Mouse (Mus musculus): ENCODE results near the gene Adra1d. TPM values are rescaled to one million over a fixed set of nuclear protein-coding genes. Genes with fewer than 3 reads are reported as not detected.

The Adra1d gene
- 0.40 and 0.53 TPM in 2 replicates for polyA plus RNA-seq (2015; fragmentation: Nextera tagmentation; extraction: Ambion mirVana)

- no peak within 1 kb of the TSS for H3K27ac ChIP-seq
- H3K27me3 ChIP-seq = peaks cover 88% of the 10 kb centered on the region
- 3% methylated on average over 72 of the region's 82 CpGs for WGBS (ENCODE audit: insufficient replicate concordance)
- peaks cover 6% of the 10 kb centered on the region; the same call in 1 of the 2 replicates for H3K4me1 ChIP-seq (replicated peaks)
- peak within 1 kb of the TSS; percentile 45 for H3K4me3 ChIP-seq (replicated peaks)
- DNase-seq = no peak
- no peaks in the 10 kb centered on the region for H3K36me3 ChIP-seq
- H3K9me3 ChIP-seq (replicated peaks) = no peaks in the 10 kb centered on the region
- peak within 1 kb of the TSS; percentile 49 for H3K4me2 ChIP-seq
- H3K9ac ChIP-seq = peak within 1 kb of the TSS; percentile 17; the same call in 1 of the 2 replicates
- no peak for ATAC-seq (ENCODE audit: low read depth)
These were observed at the start of gene Adra1d for GRCm38 (mm10) chr2:131561891-131562585. Gene Adra1d, minus strand, starts transcription at chr2:131562283.

GRCm38 (mm10) chr2:131601881-131602280 is 39.8 kb upstream of the Adra1d start:
- DNase-seq = no peak
- no peak for ATAC-seq (ENCODE audit: low read depth)

GRCm38 (mm10) chr2:131594871-131595270 is 32.8 kb upstream of the Adra1d start:
- no peak overlapping the region for H3K27ac ChIP-seq
- WGBS (ENCODE audit: insufficient replicate concordance) = 71% methylated on average over 6 of the region's 6 CpGs
- H3K36me3 ChIP-seq = no peaks in the 10 kb centered on the region
- no peak overlapping the region for H3K4me3 ChIP-seq (replicated peaks)
- no peaks in the 10 kb centered on the region for H3K27me3 ChIP-seq
- H3K4me1 ChIP-seq (replicated peaks) = no peaks in the 10 kb centered on the region
- H3K9ac ChIP-seq = no peak overlapping the region
- ATAC-seq (ENCODE audit: low read depth) (no peak), DNase-seq (no peak)
- H3K9me3 ChIP-seq (replicated peaks) = no peaks in the 10 kb centered on the region
- H3K4me2 ChIP-seq = no peak overlapping the region

More at GRCm38 (mm10) chr2:131601881-131602280, 39.8 kb upstream of the Adra1d start:
- no peaks in the 10 kb centered on the region for H3K27me3 ChIP-seq
- H3K4me1 ChIP-seq (replicated peaks) = no peaks in the 10 kb centered on the region
- WGBS (ENCODE audit: insufficient replicate concordance) = 49% methylated on average over 2 of the region's 2 CpGs
- H3K27ac ChIP-seq = no peak overlapping the region
- H3K9ac ChIP-seq = no peak overlapping the region
- H3K36me3 ChIP-seq = no peaks in the 10 kb centered on the region
- no peak overlapping the region for H3K4me3 ChIP-seq (replicated peaks)
- no peaks in the 10 kb centered on the region for H3K9me3 ChIP-seq (replicated peaks)
- no peak overlapping the region for H3K4me2 ChIP-seq

- ATAC-seq (ENCODE audit: low read depth) (no peak), DNase-seq (no peak)
- Histone ChIP-seq H3K4me2 (no peak overlapping the region), H3K9me3 (replicated peaks) (no peaks in the 10 kb centered on the region), H3K4me3 (replicated peaks) (no peak overlapping the region), H3K27me3 (no peaks in the 10 kb centered on the region), H3K9ac (no peak overlapping the region), H3K27ac (no peak overlapping the region), H3K36me3 (no peaks in the 10 kb centered on the region), H3K4me1 (replicated peaks) (no peaks in the 10 kb centered on the region)
- WGBS (ENCODE audit: insufficient replicate concordance) = 48% methylated on average over 2 of the region's 2 CpGs
These were observed 25.4 kb upstream of the Adra1d start for GRCm38 (mm10) chr2:131587521-131587920.

GRCm38 (mm10) chr2:131581506-131581905 is 19.4 kb upstream of the Adra1d start:
- DNase-seq = no peak
- Histone ChIP-seq H3K4me1 (replicated peaks) (no peaks in the 10 kb centered on the region), H3K9ac (no peak overlapping the region), H3K9me3 (replicated peaks) (no peaks in the 10 kb centered on the region), H3K27ac (no peak overlapping the region), H3K4me2 (no peak overlapping the region), H3K4me3 (replicated peaks) (no peak overlapping the region), H3K36me3 (no peaks in the 10 kb centered on the region), H3K27me3 (no peaks in the 10 kb centered on the region)
- ATAC-seq (ENCODE audit: low read depth) = no peak
- WGBS (ENCODE audit: insufficient replicate concordance) = 49% methylated on average over 2 of the region's 2 CpGs

- Histone ChIP-seq H3K4me1 (replicated peaks) (peaks cover 6% of the 10 kb centered on the region; the same call in 1 of the 2 replicates), H3K9me3 (replicated peaks) (no peaks in the 10 kb centered on the region), H3K27me3 (peaks cover 82% of the 10 kb centered on the region), H3K4me3 (replicated peaks) (peak overlapping the region; percentile 45), H3K27ac (no peak overlapping the region), H3K36me3 (no peaks in the 10 kb centered on the region), H3K9ac (no peak overlapping the region), H3K4me2 (peak overlapping the region; percentile 49)
- WGBS (ENCODE audit: insufficient replicate concordance) = 2% methylated on average over 27 of the region's 30 CpGs
- ATAC-seq (ENCODE audit: low read depth) (no peak; the same call in 1 of the 2 replicates), DNase-seq (no peak)
These were observed 571 bp upstream of the Adra1d start for GRCm38 (mm10) chr2:131562586-131563122.

GRCm38 (mm10) chr2:131561344-131561870 is 676 bp downstream of the Adra1d start:
- Histone ChIP-seq H3K4me1 (replicated peaks) (peaks cover 6% of the 10 kb centered on the region; the same call in 1 of the 2 replicates), H3K36me3 (no peaks in the 10 kb centered on the region), H3K9ac (peak overlapping the region; percentile 17; the same call in 1 of the 2 replicates), H3K27me3 (peaks cover 94% of the 10 kb centered on the region), H3K4me2 (peak overlapping the region; percentile 49; the same call in 1 of the 2 replicates), H3K9me3 (replicated peaks) (no peaks in the 10 kb centered on the region), H3K27ac (no peak overlapping the region), H3K4me3 (replicated peaks) (peak overlapping the region; percentile 45)
- WGBS (ENCODE audit: insufficient replicate concordance) = 6% methylated on average over 33 of the region's 33 CpGs
- DNase-seq (no peak), ATAC-seq (ENCODE audit: low read depth) (no peak)

GRCm38 (mm10) chr2:131560205-131560919 is 1.7 kb downstream of the Adra1d start:
- Histone ChIP-seq H3K27ac (no peak overlapping the region), H3K9me3 (replicated peaks) (no peaks in the 10 kb centered on the region), H3K27me3 (peaks cover 97% of the 10 kb centered on the region), H3K36me3 (no peaks in the 10 kb centered on the region), H3K4me1 (replicated peaks) (peaks cover 6% of the 10 kb centered on the region; the same call in 1 of the 2 replicates), H3K4me3 (replicated peaks) (peak overlapping the region; percentile 45; the same call in 1 of the 2 replicates), H3K9ac (no peak overlapping the region), H3K4me2 (no peak overlapping the region)
- no peak for DNase-seq
- no peak for ATAC-seq (ENCODE audit: low read depth)
- 29% methylated on average over 2 of the region's 2 CpGs for WGBS (ENCODE audit: insufficient replicate concordance)

GRCm38 (mm10) chr2:131557896-131558295 is 4.2 kb downstream of the Adra1d start:
- DNase-seq (no peak), ATAC-seq (ENCODE audit: low read depth) (no peak)
- H3K27ac ChIP-seq = no peak overlapping the region
- H3K4me1 ChIP-seq (replicated peaks) = peaks cover 6% of the 10 kb centered on the region; the same call in 1 of the 2 replicates
- no peaks in the 10 kb centered on the region for H3K36me3 ChIP-seq
- no peak overlapping the region for H3K4me3 ChIP-seq (replicated peaks)
- H3K9me3 ChIP-seq (replicated peaks) = no peaks in the 10 kb centered on the region
- WGBS (ENCODE audit: insufficient replicate concordance) = 39% methylated on average over 2 of the region's 2 CpGs
- peaks cover 84% of the 10 kb centered on the region for H3K27me3 ChIP-seq
- H3K9ac ChIP-seq = no peak overlapping the region
- no peak overlapping the region for H3K4me2 ChIP-seq

- H3K36me3 ChIP-seq = no peaks in the 10 kb centered on the region
- ATAC-seq (ENCODE audit: low read depth) = no peak
- H3K9me3 ChIP-seq (replicated peaks) = no peaks in the 10 kb centered on the region
- no peak overlapping the region for H3K4me2 ChIP-seq
- H3K9ac ChIP-seq = no peak overlapping the region
- no peak overlapping the region for H3K4me3 ChIP-seq (replicated peaks)
- 14% methylated on average over 9 of the region's 9 CpGs for WGBS (ENCODE audit: insufficient replicate concordance)
- no peak for DNase-seq
- no peak overlapping the region for H3K27ac ChIP-seq
- H3K4me1 ChIP-seq (replicated peaks) = no peaks in the 10 kb centered on the region
- H3K27me3 ChIP-seq = peaks cover 78% of the 10 kb centered on the region
These were observed 9.2 kb downstream of the Adra1d start for GRCm38 (mm10) chr2:131552736-131553400.

Data from liver, embryonic 13.5 days (tissue).